Mouse (Mus musculus) embryonic facial prominence, embryonic 13.5 days (tissue): ENCODE data around the gene Pak2. TPM values are rescaled to one million over a fixed set of nuclear protein-coding genes. Genes with fewer than 3 reads are reported as not detected.

Experiments
- ATAC-seq: fragments of 200-750 bp; cut with Nextera tagmentation; 2 replicates; pipeline ENCODE4 v1.8.0; 2017; ENCODE audit warnings: low read depth; ENCODE audit not compliant: insufficient number of reproducible peaks, insufficient read depth, low FRiP score, low TSS enrichment
- H3K27ac ChIP-seq: fragments of 300-500 bp; sonication (generic); 2 replicates; pipeline ENCODE4 v1.5.1; 2015; ENCODE audit warnings: moderate library complexity, mild to moderate bottlenecking, inconsistent platforms
- H3K27me3 ChIP-seq: fragments of 300-500 bp; sonication (generic); 2 replicates; pipeline ENCODE4 v1.6.1; 2015; ENCODE audit warnings: mild to moderate bottlenecking, inconsistent platforms
- H3K36me3 ChIP-seq: fragments of 300-500 bp; sonication (generic); 2 replicates; pipeline ENCODE4 v1.6.1; 2015; ENCODE audit warnings: mild to moderate bottlenecking, inconsistent platforms
- H3K4me1 ChIP-seq: fragments of 300-500 bp; sonication (generic); 2 replicates; pipeline ENCODE4 v1.6.1; 2015; ENCODE audit warnings: inconsistent platforms
- H3K4me2 ChIP-seq: fragments of 300-500 bp; sonication (generic); 2 replicates; pipeline ENCODE4 v1.6.1; 2015; ENCODE audit warnings: moderate library complexity, mild to moderate bottlenecking, inconsistent platforms
- H3K4me3 ChIP-seq: fragments of 300-500 bp; sonication (generic); 2 replicates; pipeline ENCODE4 v1.5.1; 2015; ENCODE audit warnings: mild to moderate bottlenecking, inconsistent platforms
- H3K9ac ChIP-seq: fragments of 300-500 bp; sonication (generic); 2 replicates; pipeline ENCODE4 v1.6.1; 2015; ENCODE audit warnings: mild to moderate bottlenecking, inconsistent platforms
- H3K9me3 ChIP-seq: fragments of 300-500 bp; sonication (generic); 2 replicates; pipeline ENCODE4 v1.6.1; 2016; ENCODE audit warnings: inconsistent platforms
- WGBS: fragments of 180-500 bp; shearing (Covaris S2); methylation state at CpG from one replicate; pipeline ENCODE4 v1.1.7; 2015; ENCODE audit warnings: mixed read lengths; 5-methylcytosine and 5-hydroxymethylcytosine counted together
- polyA plus RNA-seq: library from polyadenylated mRNA; unstranded; fragments of >200 nt; fragmentation: Nextera tagmentation; extraction: Ambion mirVana; gene quantifications from 2 replicates; pipeline ENCODE4 v1.2.1, GENCODE M21; 2015

Gene Pak2
- polyA plus RNA-seq, 1 experiment from 2014 or later, result 33.6 TPM

- no peak overlapping the region for H3K27ac ChIP-seq
- H3K9ac ChIP-seq, result no peak overlapping the region
- no peaks in the 10 kb centered on the region for H3K27me3 ChIP-seq
- no peaks in the 10 kb centered on the region for H3K9me3 ChIP-seq
- H3K4me1 ChIP-seq, result no peaks in the 10 kb centered on the region
- no peak overlapping the region for H3K4me2 ChIP-seq
- ATAC-seq, result no peak
- peaks cover 80% of the 10 kb centered on the region for H3K36me3 ChIP-seq
- H3K4me3 ChIP-seq, result no peak overlapping the region
- 90% methylated on average over 4 of the region's 4 CpGs for WGBS
These were observed 36.8 kb downstream of the Pak2 start for GRCm38 (mm10) chr16:32042367-32042766.

DNA sequence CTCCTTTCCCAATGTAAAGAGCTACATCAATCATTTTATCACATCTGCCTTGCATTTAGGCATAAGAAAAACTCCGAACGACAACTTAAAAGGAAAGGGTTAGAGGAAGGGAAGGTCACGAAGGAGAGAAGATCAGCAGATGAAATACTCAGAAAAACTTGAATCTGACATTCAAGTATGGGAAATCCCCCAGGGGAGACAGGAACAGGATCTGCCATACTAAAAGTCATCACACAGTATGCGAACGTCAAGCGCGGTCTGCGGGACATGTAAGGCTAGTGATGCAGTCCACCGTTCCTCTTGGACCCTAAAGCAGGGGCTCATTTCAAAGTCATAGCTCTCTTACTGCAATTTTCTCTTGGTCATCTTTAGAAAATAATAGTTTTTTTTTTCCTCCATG is 59.5 kb downstream of the Pak2 start:
- 73% methylated on average over 9 of the region's 9 CpGs for WGBS
- Histone ChIP-seq H3K27me3 (no peaks in the 10 kb centered on the region), H3K27ac (no peak overlapping the region), H3K4me1 (no peaks in the 10 kb centered on the region), H3K9ac (no peak overlapping the region), H3K36me3 (peaks cover 76% of the 10 kb centered on the region), H3K4me3 (no peak overlapping the region), H3K9me3 (no peaks in the 10 kb centered on the region), H3K4me2 (no peak overlapping the region)
- ATAC-seq, result no peak

- Histone ChIP-seq H3K9ac (no peak overlapping the region), H3K4me1 (no peaks in the 10 kb centered on the region), H3K4me3 (no peak overlapping the region), H3K27ac (no peak overlapping the region), H3K36me3 (peaks cover 9% of the 10 kb centered on the region), H3K9me3 (no peaks in the 10 kb centered on the region), H3K27me3 (no peaks in the 10 kb centered on the region), H3K4me2 (no peak overlapping the region)
- 87% methylated on average over 4 of the region's 4 CpGs for WGBS
- no peak for ATAC-seq
These were observed 68.8 kb downstream of the Pak2 start for GRCm38 (mm10) chr16:32010330-32010729.

DNA sequence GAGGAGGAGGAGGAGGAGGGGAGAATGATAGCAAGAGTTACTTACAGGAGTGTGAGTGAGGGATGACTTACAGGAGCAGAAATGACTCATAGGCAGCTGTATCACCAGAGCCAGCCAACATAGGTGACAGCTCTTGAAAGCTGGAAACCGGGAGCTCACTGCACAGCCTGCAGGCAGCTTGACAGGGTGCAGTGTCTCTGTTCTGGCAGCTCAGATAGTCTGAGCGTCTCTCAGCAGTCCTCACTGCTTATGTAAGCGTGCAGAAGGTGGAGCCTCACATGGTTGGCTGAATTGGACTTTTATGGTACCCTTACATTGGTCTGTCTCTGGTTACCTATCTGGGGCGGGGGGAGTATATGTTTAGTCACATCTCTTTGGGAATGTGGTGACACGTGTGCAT is 69.2 kb downstream of the Pak2 start:
- no peaks in the 10 kb centered on the region for H3K9me3 ChIP-seq
- ATAC-seq, result no peak

DNA sequence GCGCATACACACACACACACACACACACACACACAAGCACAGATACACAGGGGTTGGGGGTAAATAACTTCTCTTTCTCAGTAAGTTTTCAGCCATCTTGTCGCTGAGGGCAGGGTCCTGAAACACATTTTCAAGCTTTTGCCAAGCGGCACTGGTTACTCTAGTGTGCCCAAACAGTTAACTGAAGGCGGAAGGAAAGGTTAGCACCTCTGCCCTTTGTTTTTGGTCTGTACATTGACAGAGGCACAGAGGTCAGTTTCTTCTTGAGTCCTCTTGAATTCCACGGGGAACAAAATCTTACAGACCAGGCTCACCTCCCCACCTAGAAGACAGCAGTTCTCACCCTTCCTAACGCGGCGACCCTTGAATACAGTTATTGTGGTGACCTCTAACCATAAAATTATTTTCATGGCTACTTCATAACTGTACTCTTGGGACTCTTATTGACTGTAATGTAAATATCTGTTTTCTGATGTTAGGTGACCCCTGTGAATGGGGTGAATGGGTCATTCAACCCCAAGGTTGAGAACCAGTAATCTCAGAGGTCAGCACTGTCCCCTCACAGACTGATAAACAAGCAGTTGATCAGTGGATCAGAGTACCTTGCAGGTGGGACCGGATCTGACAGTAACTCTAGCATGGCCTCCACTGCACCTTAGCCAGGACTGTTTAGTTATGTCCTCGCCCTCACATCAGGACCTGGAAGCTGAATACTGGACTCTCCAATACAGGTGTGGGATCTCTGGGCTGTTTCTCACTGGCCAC is 70.4 kb downstream of the Pak2 start:
- Histone ChIP-seq H3K27ac (no peak overlapping the region), H3K4me1 (peaks cover under 1% of the 10 kb centered on the region), H3K9ac (no peak overlapping the region), H3K4me3 (no peak overlapping the region), H3K27me3 (no peaks in the 10 kb centered on the region), H3K36me3 (peaks cover 6% of the 10 kb centered on the region), H3K9me3 (no peaks in the 10 kb centered on the region), H3K4me2 (no peak overlapping the region)
- ATAC-seq, result no peak
- WGBS, result 64% methylated on average over 10 of the region's 10 CpGs

More for the DNA sequence above, 69.2 kb downstream of the Pak2 start:
- Histone ChIP-seq H3K27ac (no peak overlapping the region), H3K9ac (no peak overlapping the region), H3K4me3 (no peak overlapping the region), H3K4me1 (no peaks in the 10 kb centered on the region), H3K27me3 (no peaks in the 10 kb centered on the region), H3K36me3 (peaks cover 9% of the 10 kb centered on the region), H3K4me2 (no peak overlapping the region)
- WGBS, result 43% methylated on average over 5 of the region's 5 CpGs

GRCm38 (mm10) chr16:32004731-32005130 is 74.4 kb downstream of the Pak2 start:
- ATAC-seq, result no peak
- Histone ChIP-seq H3K27ac (no peak overlapping the region), H3K27me3 (no peaks in the 10 kb centered on the region), H3K9me3 (no peaks in the 10 kb centered on the region), H3K36me3 (peaks cover 4% of the 10 kb centered on the region; the same call in 1 of the 2 replicates), H3K4me1 (peaks cover 16% of the 10 kb centered on the region), H3K4me2 (no peak overlapping the region), H3K9ac (no peak overlapping the region), H3K4me3 (no peak overlapping the region)
- WGBS, result 95% methylated on average over 3 of the region's 3 CpGs

DNA sequence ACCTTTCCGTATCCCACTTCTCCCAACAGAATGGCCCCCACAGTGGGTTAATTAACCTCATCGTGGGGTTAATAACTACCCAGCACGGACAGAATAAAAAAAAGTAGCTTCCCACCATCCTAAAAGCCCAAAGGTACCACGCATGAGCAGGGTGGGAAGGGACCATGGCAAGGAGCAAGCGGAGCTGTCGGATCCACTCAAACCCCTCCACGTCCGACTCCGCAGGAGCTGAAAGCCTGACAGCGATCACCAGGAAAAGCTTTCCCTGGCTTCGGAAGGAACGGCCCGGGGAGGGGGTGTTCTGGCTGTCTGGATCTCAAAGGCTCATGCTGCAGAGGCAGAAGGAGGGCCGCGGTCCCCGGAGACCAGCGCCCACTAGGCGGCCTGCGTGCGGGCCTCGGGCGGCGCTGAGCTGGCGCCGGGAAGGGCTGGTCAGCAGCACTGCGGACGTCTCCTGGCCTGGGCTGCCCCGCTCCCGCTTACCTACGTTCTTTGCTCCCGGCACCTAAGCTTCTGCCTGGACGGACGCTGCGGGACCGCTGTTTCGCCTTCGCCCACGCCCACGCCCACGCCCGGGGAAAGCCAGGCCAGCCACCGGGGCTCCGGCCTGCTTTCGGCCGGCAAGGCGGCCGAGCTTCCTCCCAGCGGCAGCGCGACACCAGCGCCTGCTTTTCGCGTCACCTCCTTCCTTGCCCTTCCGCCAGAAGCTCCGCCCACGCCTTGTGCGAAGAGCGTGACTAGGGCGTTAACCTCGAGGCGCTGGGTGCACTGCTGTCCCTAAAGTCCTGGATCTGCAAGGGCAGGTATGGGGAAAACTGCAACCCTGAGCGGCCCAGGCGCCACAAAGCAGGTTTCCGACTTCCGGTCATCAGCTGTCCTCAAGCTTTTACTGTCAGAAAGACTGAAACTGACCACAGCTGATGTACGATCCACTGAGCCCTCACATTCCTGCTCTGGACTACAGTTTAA is 76.3 kb downstream of the Pak2 start, which contains the start of gene Senp5:
Gene Senp5 (minus strand): TSS at position 779 of the 969 bp plus-strand sequence.
- peak within 1 kb of the TSS; percentile 66 for H3K27ac ChIP-seq
- no peaks in the 10 kb centered on the region for H3K27me3 ChIP-seq
- peak within 1 kb of the TSS; percentile 100 for H3K4me3 ChIP-seq
- peak; percentile 88 for ATAC-seq
- H3K4me1 ChIP-seq, result peaks cover 16% of the 10 kb centered on the region
- no peaks in the 10 kb centered on the region for H3K9me3 ChIP-seq
- under 1% methylated on average over 66 of the region's 66 CpGs for WGBS
- H3K36me3 ChIP-seq, result peaks cover 11% of the 10 kb centered on the region; the same call in 1 of the 2 replicates
- H3K4me2 ChIP-seq, result peak within 1 kb of the TSS; percentile 92
- peak within 1 kb of the TSS; percentile 95 for H3K9ac ChIP-seq

GRCm38 (mm10) chr16:31996371-31996770 is 82.8 kb downstream of the Pak2 start:
- H3K4me1 ChIP-seq, result peaks cover under 1% of the 10 kb centered on the region
- H3K9me3 ChIP-seq, result no peaks in the 10 kb centered on the region
- WGBS, result 84% methylated on average over 5 of the region's 5 CpGs
- H3K36me3 ChIP-seq, result peaks cover 31% of the 10 kb centered on the region
- no peak overlapping the region for H3K4me2 ChIP-seq
- no peak overlapping the region for H3K9ac ChIP-seq
- no peak overlapping the region for H3K27ac ChIP-seq
- no peak overlapping the region for H3K4me3 ChIP-seq
- ATAC-seq, result no peak
- no peaks in the 10 kb centered on the region for H3K27me3 ChIP-seq

GRCm38 (mm10) chr16:31993946-31994345 is 85.2 kb downstream of the Pak2 start:
- H3K4me3 ChIP-seq, result no peak overlapping the region
- no peak overlapping the region for H3K4me2 ChIP-seq
- no peak overlapping the region for H3K9ac ChIP-seq
- H3K9me3 ChIP-seq, result no peaks in the 10 kb centered on the region
- no peak for ATAC-seq
- peaks cover 41% of the 10 kb centered on the region for H3K36me3 ChIP-seq
- no peaks in the 10 kb centered on the region for H3K4me1 ChIP-seq
- H3K27ac ChIP-seq, result no peak overlapping the region
- H3K27me3 ChIP-seq, result no peaks in the 10 kb centered on the region

- Histone ChIP-seq H3K27ac (no peak overlapping the region), H3K27me3 (no peaks in the 10 kb centered on the region), H3K4me3 (no peak overlapping the region), H3K4me1 (no peaks in the 10 kb centered on the region), H3K4me2 (no peak overlapping the region), H3K9ac (no peak overlapping the region), H3K9me3 (no peaks in the 10 kb centered on the region), H3K36me3 (peaks cover 44% of the 10 kb centered on the region)
- WGBS, result 97% methylated on average over 4 of the region's 4 CpGs
- no peak for ATAC-seq
These were observed 85.9 kb downstream of the Pak2 start for GRCm38 (mm10) chr16:31993195-31993594.

GRCm38 (mm10) chr16:31992039-31992438 is 87.1 kb downstream of the Pak2 start:
- H3K9me3 ChIP-seq, result no peaks in the 10 kb centered on the region
- no peaks in the 10 kb centered on the region for H3K4me1 ChIP-seq
- H3K36me3 ChIP-seq, result peaks cover 50% of the 10 kb centered on the region
- H3K27ac ChIP-seq, result no peak overlapping the region
- 33% methylated on average over 1 of the region's 1 CpGs for WGBS
- no peaks in the 10 kb centered on the region for H3K27me3 ChIP-seq
- ATAC-seq, result no peak
- H3K4me2 ChIP-seq, result no peak overlapping the region
- no peak overlapping the region for H3K9ac ChIP-seq
- no peak overlapping the region for H3K4me3 ChIP-seq
